Mouse (Mus musculus) pancreas, adult 10 weeks (tissue): ENCODE measurements around the gene Tspan31. TPM values are rescaled to one million over a fixed set of nuclear protein-coding genes. Genes with fewer than 3 reads are reported as not detected.

Source experiments
- polyA plus RNA-seq: library from polyadenylated mRNA; stranded (reverse); fragments of 350-450 nt; fragmentation: Illumina TruSeq; extraction: RNeasy Lipid Tissue Mini Kit (QIAGEN cat#74804); gene quantifications from one replicate; pipeline ENCODE4 v1.2.3, GENCODE M21; 2015; ENCODE audit warnings: low read depth, low replicate concordance; ENCODE audit not compliant: insufficient read depth

Tspan31 gene
- 26.9 TPM for polyA plus RNA-seq

GRCm38 (mm10) chr10:127070190-127071121, at the start of gene Tspan31:
TSS of gene Tspan31 (minus strand) at chr10:127070264.

DNA sequence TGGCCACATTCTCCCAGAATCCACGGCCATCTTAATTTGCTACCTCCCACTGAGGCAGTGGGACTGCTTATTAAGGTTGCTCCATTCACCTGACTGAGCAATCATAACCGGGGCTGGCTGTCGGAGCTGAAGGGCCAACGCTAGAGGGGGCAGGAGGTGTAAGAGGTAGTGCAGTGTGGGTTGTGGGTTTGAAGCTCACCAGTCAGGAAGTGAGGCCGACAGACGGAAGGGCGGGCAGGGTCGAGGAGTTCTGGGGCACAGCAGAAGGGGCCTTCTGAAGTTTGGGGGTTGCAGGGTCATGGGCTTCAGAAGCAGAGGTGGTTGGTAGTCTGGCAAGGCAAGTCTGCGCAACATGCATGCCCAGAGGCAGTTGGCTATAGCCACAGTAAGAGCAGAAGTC, 5.0 kb upstream of the Tspan31 start, which contains the start of gene Agap2:
Gene Agap2 (plus strand): TSS at position 205 of the 400 bp plus-strand sequence.

GRCm38 (mm10) chr10:127063239-127063872, 6.7 kb downstream of the Tspan31 start, which contains the start of gene Cdk4:
TSS of gene Cdk4 (plus strand) at chr10:127063534.

GRCm38 (mm10) chr10:127059968-127060916, 9.8 kb downstream of the Tspan31 start, which contains the start of gene March9:
TSS of gene March9 (minus strand) at chr10:127060184.

DNA sequence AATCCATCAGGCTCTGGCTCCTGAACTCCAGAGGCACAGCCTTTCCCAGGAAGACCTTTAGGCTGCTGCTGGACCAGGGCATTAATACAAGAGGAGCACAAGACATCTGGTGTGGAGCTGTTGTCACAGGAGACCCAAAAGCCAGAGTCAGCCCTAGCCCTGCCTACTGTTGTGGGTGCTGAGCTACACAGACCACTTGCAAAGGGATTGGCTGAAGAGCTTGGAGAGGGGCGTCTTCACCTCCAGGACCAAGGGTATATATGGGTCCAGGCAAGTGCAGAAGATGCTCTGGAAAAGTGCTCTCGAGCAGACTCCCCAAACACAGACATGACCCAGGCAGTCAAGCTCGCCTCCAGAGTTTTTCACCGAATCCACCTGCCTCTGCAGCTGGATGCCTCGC, 22.1 kb downstream of the Tspan31 start, which contains the start of gene Cyp27b1:
Gene Cyp27b1 (plus strand): TSS at position 297 of the 400 bp plus-strand sequence.

GRCm38 (mm10) chr10:127041274-127041766, 28.7 kb downstream of the Tspan31 start, which contains the start of the genes Mettl1 and Eef1akmt3:
TSS of gene Mettl1 (plus strand) at chr10:127041414.
TSS of gene Eef1akmt3 (minus strand) at chr10:127041513.

DNA sequence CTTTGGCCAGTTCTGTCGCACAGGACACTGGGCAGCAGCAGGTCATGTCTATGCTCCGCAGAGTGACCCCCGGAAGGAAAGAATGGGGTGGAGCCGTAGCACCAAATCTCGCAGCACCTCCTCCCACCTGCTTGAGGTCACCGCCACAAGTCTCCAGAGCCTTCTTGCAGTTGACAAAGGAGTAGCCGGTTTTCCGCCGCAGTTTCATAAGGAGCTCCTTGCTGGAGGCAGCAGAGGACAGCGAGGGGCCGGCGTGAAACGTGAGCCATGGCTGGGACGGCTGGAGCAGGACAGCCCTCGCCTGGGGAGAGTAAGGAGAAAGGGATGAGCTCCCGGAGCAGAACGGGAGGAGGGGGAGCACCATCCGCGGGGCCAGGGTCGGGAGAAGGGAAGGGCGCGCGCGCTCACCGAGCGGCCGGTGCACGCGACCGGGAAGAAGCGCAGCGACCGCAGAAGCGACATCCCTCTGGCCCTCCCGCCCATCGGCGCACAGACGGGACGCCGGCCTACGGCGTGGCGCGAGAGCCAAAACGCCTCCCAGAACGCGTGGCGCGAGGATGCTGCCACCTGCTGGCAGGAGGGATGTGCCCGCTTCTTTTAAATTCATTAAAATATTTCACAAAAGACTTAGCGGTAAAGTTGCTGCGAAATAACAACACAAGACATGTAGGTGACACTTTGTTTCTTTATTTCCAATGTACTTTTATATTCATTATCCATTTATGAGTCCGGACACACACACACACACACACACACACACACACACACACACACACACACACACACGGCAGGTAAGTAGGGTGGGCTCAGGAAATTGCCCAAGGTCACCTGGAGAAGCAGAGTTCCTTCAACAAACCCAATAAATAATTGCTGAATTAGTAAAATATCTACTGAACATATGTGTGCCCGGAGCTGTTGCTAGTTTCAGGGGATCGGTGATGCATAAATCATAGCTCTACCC, 39.4 kb downstream of the Tspan31 start, which contains the start of gene Tsfm:
Gene Tsfm (minus strand): TSS at position 505 of the 961 bp plus-strand sequence.

Other genes with a start within 250 kb of the Tspan31 start
- 1.00 TPM for gene Atp23, start 168.9 kb downstream of the Tspan31 start, polyA plus RNA-seq
- 33.0 TPM for gene Ctdsp2, start 91.5 kb downstream of the Tspan31 start, polyA plus RNA-seq
- gene Avil, start 69.6 kb downstream of the Tspan31 start, polyA plus RNA-seq, result 0.79 TPM
- gene Tsfm, start 39.4 kb downstream of the Tspan31 start, polyA plus RNA-seq, result 16.1 TPM
- 22.3 TPM for gene Mettl1, start 28.9 kb downstream of the Tspan31 start, polyA plus RNA-seq
- 3.7 TPM for gene Eef1akmt3, start 28.8 kb downstream of the Tspan31 start, polyA plus RNA-seq
- gene Cyp27b1, start 22.0 kb downstream of the Tspan31 start, polyA plus RNA-seq, result 0.44 TPM
- gene March9, start 10.1 kb downstream of the Tspan31 start, polyA plus RNA-seq, result 2.3 TPM
- gene Cdk4, start 6.7 kb downstream of the Tspan31 start, polyA plus RNA-seq, result 51.8 TPM
- 0.92 TPM for gene Agap2, start 5.0 kb upstream of the Tspan31 start, polyA plus RNA-seq
- 60.9 TPM for gene Os9, start 50.9 kb upstream of the Tspan31 start, polyA plus RNA-seq
- 30.8 TPM for gene B4galnt1, start 95.0 kb upstream of the Tspan31 start, polyA plus RNA-seq
- gene Slc26a10, start 110.4 kb upstream of the Tspan31 start, polyA plus RNA-seq, result 3.4 TPM
- 10.8 TPM for gene Arhgef25, start 119.8 kb upstream of the Tspan31 start, polyA plus RNA-seq
- gene Dtx3, start 125.5 kb upstream of the Tspan31 start, polyA plus RNA-seq, result 29.3 TPM
- 8.2 TPM for gene Pip4k2c, start 141.3 kb upstream of the Tspan31 start, polyA plus RNA-seq
- gene Kif5a, start 193.1 kb upstream of the Tspan31 start, polyA plus RNA-seq, result 1.00 TPM
- gene Dctn2, start 196.1 kb upstream of the Tspan31 start, polyA plus RNA-seq, result 36.2 TPM
- gene Mbd6, start 218.8 kb upstream of the Tspan31 start, polyA plus RNA-seq, result 27.9 TPM
- 53.0 TPM for gene Mars, start 241.5 kb upstream of the Tspan31 start, polyA plus RNA-seq